Mouse (Mus musculus): ENCODE results near the gene Lmx1b. TPM values are rescaled to one million over a fixed set of nuclear protein-coding genes. Genes with fewer than 3 reads are reported as not detected.

Gene Lmx1b
- total RNA-seq, 2 experiments from 2014 or later: not detected

- ATAC-seq (ENCODE audit: poor library complexity, severe bottlenecking): no peak
Measured at GRCm38 (mm10) chr2:33546051-33546450, 94.3 kb downstream of the Lmx1b start.

GRCm38 (mm10) chr2:33544781-33545566 lies 95.3 kb downstream of the Lmx1b start:
- no peak for ATAC-seq (ENCODE audit: poor library complexity, severe bottlenecking)

- ATAC-seq (ENCODE audit: poor library complexity, severe bottlenecking): no peak
Measured at GRCm38 (mm10) chr2:33544203-33544762, 96.0 kb downstream of the Lmx1b start.

DNA sequence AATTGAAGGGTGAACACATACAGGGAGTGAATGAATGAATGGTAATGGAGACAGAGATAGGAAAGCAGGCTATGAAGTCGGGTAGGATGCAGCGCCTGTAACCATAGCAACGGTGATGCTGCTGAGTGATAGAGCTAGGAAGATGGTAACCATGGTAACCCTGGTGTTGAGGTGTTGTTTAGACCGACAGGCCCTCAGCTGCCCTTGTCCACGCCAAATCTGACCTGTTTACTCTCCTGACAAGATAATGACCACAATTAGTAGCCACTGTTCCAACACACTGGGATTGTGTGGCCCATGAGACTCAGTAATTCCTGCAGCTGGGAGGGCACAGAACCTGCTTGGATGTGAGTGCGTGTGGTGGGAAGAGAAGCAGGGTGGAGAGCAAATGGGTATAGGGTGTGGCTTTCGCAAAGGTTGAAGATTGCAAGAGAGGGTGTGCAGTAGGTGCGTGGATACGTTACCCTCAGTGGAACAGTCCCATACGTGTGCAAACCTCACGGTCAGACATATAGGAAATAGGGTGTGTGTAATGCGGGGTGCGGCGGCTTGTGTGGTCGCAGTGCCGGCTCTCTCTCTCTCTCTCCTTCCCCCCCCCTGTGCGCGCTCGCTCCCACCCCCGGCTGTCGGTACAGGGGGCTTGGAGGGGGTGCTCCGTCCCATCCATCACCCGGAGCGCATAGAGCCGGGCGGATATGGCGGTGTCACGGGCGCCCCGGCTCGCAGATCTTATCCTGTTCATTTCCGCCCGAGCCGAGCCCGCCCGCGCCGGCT lies 96.7 kb downstream of the Lmx1b start:
- ATAC-seq (ENCODE audit: poor library complexity, severe bottlenecking): no peak

GRCm38 (mm10) chr2:33542696-33543428 lies 97.4 kb downstream of the Lmx1b start:
- no peak for ATAC-seq (ENCODE audit: poor library complexity, severe bottlenecking)

- ATAC-seq (ENCODE audit: poor library complexity, severe bottlenecking): no peak
Measured at GRCm38 (mm10) chr2:33525274-33526055, 114.8 kb downstream of the Lmx1b start.

DNA sequence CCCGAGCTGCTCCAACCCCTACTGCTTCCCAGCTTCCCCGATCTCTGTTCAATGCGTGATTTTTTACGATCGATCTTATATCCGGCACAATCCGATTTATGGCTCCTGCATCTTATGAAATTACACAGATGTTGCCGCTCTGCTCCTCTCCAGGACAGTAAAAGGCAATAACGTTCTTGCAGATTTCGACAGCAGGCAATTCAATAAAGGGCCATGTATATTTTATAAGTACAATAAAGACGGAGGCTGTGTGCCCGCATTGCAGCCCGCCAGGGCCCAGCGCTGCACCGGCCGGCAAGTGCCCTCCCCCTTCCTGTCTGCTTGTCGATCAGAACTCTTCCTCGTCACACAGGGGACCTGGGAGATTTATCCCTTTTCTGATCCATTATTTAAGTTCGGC lies 124.5 kb downstream of the Lmx1b start:
- no peak for ATAC-seq (ENCODE audit: poor library complexity, severe bottlenecking)

DNA sequence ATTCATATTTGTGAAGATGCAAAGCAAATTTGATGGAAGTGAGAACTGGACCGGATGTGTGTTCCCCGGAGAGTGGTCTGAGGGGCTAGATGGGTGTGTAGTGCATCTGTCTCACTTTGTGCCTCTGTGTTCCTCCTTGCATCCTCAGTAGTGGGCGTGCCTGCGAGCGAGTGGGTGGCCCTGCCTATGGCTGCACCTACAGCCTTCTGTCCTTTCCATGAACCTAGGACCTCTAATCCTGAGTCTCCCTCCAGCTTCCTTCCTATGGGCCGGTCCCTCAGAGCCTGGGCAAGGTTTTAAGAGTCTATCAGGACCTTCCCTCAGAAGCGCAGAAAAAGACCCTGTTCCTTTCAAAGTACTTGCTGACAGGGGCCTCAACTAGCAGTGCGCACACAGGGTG lies 124.9 kb downstream of the Lmx1b start:
- ATAC-seq (ENCODE audit: poor library complexity, severe bottlenecking): no peak

Other genes starting within 250 kb of the Lmx1b start
- 21.1 and 23.7 TPM in 2 replicates for gene Zbtb34, start 209.2 kb downstream of the Lmx1b start, total RNA-seq (2015)
- gene Zbtb34, start 209.2 kb downstream of the Lmx1b start, total RNA-seq (2017): 8.1 and 8.9 TPM in 2 replicates
- 8.7 and 13.7 TPM in 2 replicates for gene Zbtb43, start 172.0 kb downstream of the Lmx1b start, total RNA-seq (2015)
- 14.7 and 14.8 TPM in 2 replicates for gene Zbtb43, start 172.0 kb downstream of the Lmx1b start, total RNA-seq (2017)
- 22.2 and 23.9 TPM in 2 replicates for gene Mvb12b, start 247.4 kb upstream of the Lmx1b start, total RNA-seq (2015)
- 9.5 and 10.1 TPM in 2 replicates for gene Mvb12b, start 247.4 kb upstream of the Lmx1b start, total RNA-seq (2017)